Mouse (Mus musculus) hindbrain, embryonic 15.5 days (tissue): ENCODE measurements at regions not wholly inside any gene's neighbourhood (a gene's known extent, or its start where the extent isn't known, plus 50 kb on each side); places are given as distances from the start of the nearest gene placed in this dataset.

Experiments used
- ATAC-seq: fragments of 200-750 bp; cut with Nextera tagmentation; 2 replicates; pipeline ENCODE4 v1.8.0; 2017; ENCODE audit warnings: low read depth, moderate number of reproducible peaks, moderate TSS enrichment; ENCODE audit not compliant: low FRiP score
- H3K27ac ChIP-seq: fragments of 300-500 bp; sonication (generic); replicated peaks from 2 replicates; pipeline ENCODE4 v1.5.1; 2015; ENCODE audit warnings: mild to moderate bottlenecking, inconsistent platforms
- H3K27me3 ChIP-seq: fragments of 300-500 bp; sonication (generic); 2 replicates; pipeline ENCODE4 v1.6.1; 2015; ENCODE audit warnings: control low read depth, inconsistent platforms
- H3K36me3 ChIP-seq: fragments of 300-500 bp; sonication (generic); 2 replicates; pipeline ENCODE4 v1.6.1; 2015; ENCODE audit warnings: control low read depth, inconsistent platforms
- H3K4me1 ChIP-seq: fragments of 300-500 bp; sonication (generic); replicated peaks from 2 replicates; pipeline ENCODE4 v1.6.1; 2015; ENCODE audit warnings: control low read depth, inconsistent platforms
- H3K4me2 ChIP-seq: fragments of 300-500 bp; sonication (generic); 2 replicates; pipeline ENCODE4 v1.6.1; 2015; ENCODE audit warnings: moderate library complexity, mild to moderate bottlenecking, inconsistent platforms
- H3K4me3 ChIP-seq: fragments of 300-500 bp; sonication (generic); 2 replicates; pipeline ENCODE4 v1.5.1; 2015; ENCODE audit warnings: mild to moderate bottlenecking, inconsistent platforms
- H3K9ac ChIP-seq: fragments of 300-500 bp; sonication (generic); 2 replicates; pipeline ENCODE4 v1.6.1; 2015; ENCODE audit warnings: inconsistent platforms
- H3K9me3 ChIP-seq: fragments of 300-500 bp; sonication (generic); 2 replicates; pipeline ENCODE4 v1.6.1; 2016; ENCODE audit warnings: control low read depth, inconsistent platforms
- WGBS: fragments of 180-500 bp; shearing (Covaris S2); methylation state at CpG from one replicate; pipeline ENCODE4 v1.1.7; 2015; 5-methylcytosine and 5-hydroxymethylcytosine counted together

DNA sequence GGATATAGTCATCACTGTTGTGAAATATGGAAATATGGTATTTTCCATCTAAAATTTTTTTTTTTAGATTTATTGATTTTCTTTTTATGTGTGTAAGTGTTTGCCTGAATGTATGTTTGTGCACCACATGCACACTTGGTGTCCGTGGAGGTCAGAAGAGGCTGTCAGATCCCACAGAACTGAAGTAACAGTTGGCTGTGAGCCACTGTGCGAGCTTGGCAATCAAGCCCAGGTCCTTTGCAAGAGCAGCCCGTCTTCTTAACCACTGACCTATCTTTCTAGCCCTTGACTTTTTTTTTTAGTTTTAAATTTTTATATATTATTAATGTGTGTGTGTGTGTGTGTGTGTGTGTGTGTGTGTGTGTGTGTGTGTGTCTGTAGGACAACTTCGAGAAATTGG is 52.5 kb upstream of the Zfp618 start:
- Histone ChIP-seq H3K9me3 (no peaks in the 10 kb centered on the region), H3K4me1 (no peaks in the 10 kb centered on the region), H3K27me3 (no peaks in the 10 kb centered on the region), H3K4me2 (no peak overlapping the region), H3K27ac (no peak overlapping the region), H3K9ac (no peak overlapping the region), H3K4me3 (no peak overlapping the region), H3K36me3 (no peaks in the 10 kb centered on the region)
- 81% methylated on average over 4 of the region's 4 CpGs for WGBS
- ATAC-seq: no peak
